In genomic region chr13:98531976-98532375, GRCm38 (mm10) we compare ENCODE assay signal across 28 mouse cellular contexts. TPM values are rescaled to one million over a fixed set of nuclear protein-coding genes. Genes with fewer than 3 reads are reported as not detected.
A peak's percentile ranks its signal among the peaks of the same experiment; 100 is the strongest.
DNase-seq lines count a peak whose midpoint lies in the region; ATAC-seq lines count a peak whose summit lies in the region.
"Had no signal": no experiment of that assay in that cellular context is flagged by ENCODE, and none has a peak within 500 bp of the region (broad histone marks: within the 10 kb centered on the region; RNA-seq: fewer than 3 reads in every experiment).

No protein-coding gene starts in this region.

- H3K36me3 ChIP-seq in intestine, embryonic 14.5 days (ENCODE audit: control insufficient read depth, insufficient read depth, low read length), result no peaks in the 10 kb centered on the region
- H3K36me3 ChIP-seq in intestine, embryonic 16.5 days (ENCODE audit: control insufficient read depth, insufficient read depth, low read length), result no peaks in the 10 kb centered on the region
- H3K36me3 ChIP-seq in midbrain, embryonic 11.5 days (ENCODE audit: control insufficient read depth, insufficient read depth, low read length), result no peaks in the 10 kb centered on the region
- no peaks in the 10 kb centered on the region; the same call in 1 of the 2 replicates for H3K36me3 ChIP-seq in midbrain, embryonic 10.5 days
- H3K36me3 ChIP-seq: embryonic facial prominence, embryonic 15.5 days; forebrain, embryonic 10.5 days; forebrain, embryonic 12.5 days; forebrain, embryonic 15.5 days; G1E had no signal

- WGBS in intestine, embryonic 14.5 days, result 88% methylated on average over 9 of the region's 9 CpGs
- 85% methylated on average over 9 of the region's 9 CpGs for WGBS in intestine, embryonic 16.5 days
- WGBS in midbrain, embryonic 11.5 days, result 87% methylated on average over 9 of the region's 9 CpGs
- WGBS in midbrain, embryonic 10.5 days, result 90% methylated on average over 9 of the region's 9 CpGs

- DNase-seq in heart, adult 11 months, result peak; percentile 39
- no peak for DNase-seq in heart, postnatal 36 days
- peak; percentile 49 for DNase-seq in intestine, embryonic 14.5 days (ENCODE audit: low spot score)
- peak; percentile 83 for DNase-seq in midbrain, embryonic 11.5 days (ENCODE audit: low spot score, missing footprints)
- DNase-seq in midbrain, embryonic 10.5 days (ENCODE audit: low spot score), result no peak
- DNase-seq: adrenal gland, adult 8-10 months; adrenal gland, postnatal 14 days; adrenal gland, postnatal 36 days; B cell, adult 2 months; cerebellum, adult 11-12 months; cerebellum, adult 2 months; cerebellum, adult 9-10 months; cerebellum, postnatal 10 days; cerebellum, postnatal 25 days; forebrain, postnatal 0 days had no signal

- no peaks in the 10 kb centered on the region; the same call in 1 of the 2 replicates for H3K9me3 ChIP-seq in intestine, embryonic 14.5 days (ENCODE audit: control insufficient read depth, low read length)
- H3K9me3 ChIP-seq in intestine, embryonic 16.5 days (ENCODE audit: control insufficient read depth, low read length), result peaks cover 6% of the 10 kb centered on the region; the same call in 1 of the 2 replicates
- no peaks in the 10 kb centered on the region; the same call in 1 of the 2 replicates for H3K9me3 ChIP-seq in midbrain, embryonic 11.5 days (ENCODE audit: control insufficient read depth, low read length)
- peaks cover 12% of the 10 kb centered on the region; the same call in 1 of the 2 replicates for H3K9me3 ChIP-seq in midbrain, embryonic 10.5 days (replicated peaks)
- H3K9me3 ChIP-seq: embryonic facial prominence, embryonic 13.5 days; embryonic facial prominence, embryonic 15.5 days; G1E had no signal

- H3K27ac ChIP-seq in intestine, embryonic 14.5 days (ENCODE audit: low read depth), result no peak overlapping the region
- H3K27ac ChIP-seq in intestine, embryonic 16.5 days (ENCODE audit: low read length), result no peak overlapping the region
- H3K27ac ChIP-seq in midbrain, embryonic 11.5 days (ENCODE audit: low read depth, low read length), result no peak overlapping the region
- H3K27ac ChIP-seq in midbrain, embryonic 10.5 days (replicated peaks), result no peak overlapping the region
- H3K27ac ChIP-seq: embryonic facial prominence, embryonic 13.5 days; embryonic facial prominence, embryonic 15.5 days; forebrain, embryonic 12.5 days; forebrain, embryonic 15.5 days had no signal

- H3K4me2 ChIP-seq in intestine, embryonic 14.5 days (ENCODE audit: low read length), result no peak overlapping the region
- H3K4me2 ChIP-seq in intestine, embryonic 16.5 days (ENCODE audit: low read depth, low read length), result no peak overlapping the region
- no peak overlapping the region for H3K4me2 ChIP-seq in midbrain, embryonic 11.5 days
- H3K4me2 ChIP-seq: embryonic facial prominence, embryonic 13.5 days; embryonic facial prominence, embryonic 15.5 days; forebrain, embryonic 12.5 days; forebrain, embryonic 15.5 days had no signal

- intact Hi-C loops in heart, postnatal 36 days (cut with DNase I), result no loop called here

- ATAC-seq in intestine, embryonic 14.5 days (replicated peaks; ENCODE audit: low FRiP score, low TSS enrichment, low read depth), result no peak
- no peak for ATAC-seq in intestine, embryonic 16.5 days
- no peak for ATAC-seq in midbrain, embryonic 11.5 days (ENCODE audit: low FRiP score)
- ATAC-seq: activated CD4-positive, CD25-positive, alpha-beta regulatory T cell, adult 4 months; CD4-positive, CD25-positive, alpha-beta regulatory T cell, adult 4 months; forebrain, embryonic 15.5 days; forebrain, postnatal 0 days; Patski had no signal

- no peak overlapping the region for H3K4me3 ChIP-seq in intestine, embryonic 14.5 days (ENCODE audit: low read depth, low read length)
- no peak overlapping the region for H3K4me3 ChIP-seq in intestine, embryonic 16.5 days (ENCODE audit: low read length)
- H3K4me3 ChIP-seq in midbrain, embryonic 11.5 days (ENCODE audit: low read depth, low read length), result no peak overlapping the region
- no peak overlapping the region for H3K4me3 ChIP-seq in midbrain, embryonic 10.5 days
- H3K4me3 ChIP-seq: embryonic facial prominence, embryonic 13.5 days; embryonic facial prominence, embryonic 15.5 days; erythroblast, embryonic 14.5 days; forebrain, embryonic 10.5 days; forebrain, embryonic 12.5 days; forebrain, embryonic 15.5 days had no signal

- H3K27me3 ChIP-seq in intestine, embryonic 14.5 days (replicated peaks; ENCODE audit: control insufficient read depth, insufficient read depth, low read length), result no peaks in the 10 kb centered on the region
- 0 out of 2 replicates have a peak, but pooled peaks cover 3% of the 10 kb centered on the region for H3K27me3 ChIP-seq in intestine, embryonic 16.5 days (replicated peaks; ENCODE audit: control insufficient read depth, insufficient read depth, low read length)
- H3K27me3 ChIP-seq in midbrain, embryonic 11.5 days (ENCODE audit: control insufficient read depth, insufficient read depth, low read length), result peaks cover 15% of the 10 kb centered on the region; the same call in 1 of the 2 replicates
- peaks cover 67% of the 10 kb centered on the region for H3K27me3 ChIP-seq in midbrain, embryonic 10.5 days (ENCODE audit: low read depth, poor library complexity, severe bottlenecking)
- H3K27me3 ChIP-seq: CH12.LX, Patski had no signal

- peaks cover 33% of the 10 kb centered on the region for H3K4me1 ChIP-seq in intestine, embryonic 14.5 days (replicated peaks; ENCODE audit: control insufficient read depth, insufficient read depth, low read length)
- H3K4me1 ChIP-seq in intestine, embryonic 16.5 days (ENCODE audit: control insufficient read depth, insufficient read depth, low read length), result peaks cover 25% of the 10 kb centered on the region
- peaks cover 25% of the 10 kb centered on the region for H3K4me1 ChIP-seq in midbrain, embryonic 11.5 days (ENCODE audit: control insufficient read depth, insufficient read depth, low read length)
- H3K4me1 ChIP-seq in midbrain, embryonic 10.5 days, result peaks cover 48% of the 10 kb centered on the region

- no peak overlapping the region for H3K9ac ChIP-seq in intestine, embryonic 14.5 days (ENCODE audit: low read length)
- no peak overlapping the region for H3K9ac ChIP-seq in intestine, embryonic 16.5 days (ENCODE audit: low read depth, low read length)
- H3K9ac ChIP-seq in midbrain, embryonic 11.5 days (ENCODE audit: low read length), result no peak overlapping the region
- H3K9ac ChIP-seq: embryonic facial prominence, embryonic 13.5 days; embryonic facial prominence, embryonic 15.5 days; forebrain, embryonic 12.5 days; forebrain, embryonic 15.5 days; forebrain, postnatal 0 days had no signal

RNA-seq across cellular contexts. Expression of gene Gm10320, which starts 40.2 kb away (rescaled TPM):
- total RNA-seq in heart, postnatal 36 days (2021), result not detected
- polyA plus RNA-seq in intestine, embryonic 14.5 days (2014; fragmentation: Nextera tagmentation; extraction: Ambion mirVana), result 1.3 and 1.4 TPM in 2 replicates
- polyA plus RNA-seq in intestine, embryonic 16.5 days (2015; fragmentation: Nextera tagmentation; extraction: Ambion mirVana), result 1.3 and 2.5 TPM in 2 replicates
- polyA plus RNA-seq in midbrain, embryonic 11.5 days (2014; fragmentation: Nextera tagmentation; extraction: Ambion mirVana), result 0.88 and 1.0 TPM in 2 replicates
- polyA plus RNA-seq in midbrain, embryonic 10.5 days (2016; fragmentation: Nextera tagmentation; extraction: Ambion mirVana), result 1.1 and 1.2 TPM in 2 replicates
- total RNA-seq: adrenal gland, adult 18-20 months; adrenal gland, postnatal 14 days; forebrain, postnatal 0 days had no signal

Comparison
In these comparisons a context has a peak if more than half of its experiments do, and no peak if none do; other contexts are left out.
1. DNase-seq: peak in heart, adult 11 months (single experiment), intestine, embryonic 14.5 days (single experiment) and midbrain, embryonic 11.5 days (single experiment); none in heart, postnatal 36 days (0 of 2) and midbrain, embryonic 10.5 days (single experiment).